Mouse (Mus musculus) layer of hippocampus, adult 9-11 months (tissue): ENCODE data around the gene Kmt2a.

ENCODE experiments used
- DNase-seq: peaks from one replicate; pipeline ENCODE4 v3.0.0; 2022

Gene Kmt2a

DNA sequence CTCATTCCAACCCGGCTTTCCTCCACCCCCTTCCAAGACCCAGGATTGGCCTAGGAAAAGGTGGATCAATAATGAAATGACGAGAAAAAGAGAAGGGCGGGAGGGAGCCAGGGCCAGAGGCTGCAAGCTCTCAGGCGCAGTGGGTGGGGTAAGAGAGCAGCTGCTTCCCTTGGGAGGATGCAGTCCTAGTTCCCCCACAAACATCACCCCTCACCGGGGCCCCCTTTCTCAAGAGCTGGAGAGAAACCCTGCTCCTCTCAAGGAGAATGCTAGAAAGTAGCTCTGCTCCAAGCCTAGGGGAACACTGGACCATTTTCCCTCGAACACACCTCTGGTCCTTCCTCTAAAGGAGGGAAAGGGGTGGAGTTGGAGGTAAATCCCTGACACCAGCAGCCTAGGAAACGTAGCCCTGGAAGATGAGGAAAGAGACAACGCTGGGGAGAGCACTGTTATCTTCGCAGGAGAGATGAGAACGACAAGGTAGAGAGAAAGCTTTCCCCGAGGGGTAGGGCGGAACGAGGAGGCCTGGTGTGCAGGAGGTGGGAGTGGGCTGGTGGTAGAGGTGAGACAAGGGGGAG lies 1.3 kb downstream of the Kmt2a start:
- no peak for DNase-seq

GRCm38 (mm10) chr9:44878776-44879500 lies 2.2 kb downstream of the Kmt2a start:
- no peak for DNase-seq

GRCm38 (mm10) chr9:44877686-44878085 lies 3.4 kb downstream of the Kmt2a start:
- DNase-seq = no peak

DNA sequence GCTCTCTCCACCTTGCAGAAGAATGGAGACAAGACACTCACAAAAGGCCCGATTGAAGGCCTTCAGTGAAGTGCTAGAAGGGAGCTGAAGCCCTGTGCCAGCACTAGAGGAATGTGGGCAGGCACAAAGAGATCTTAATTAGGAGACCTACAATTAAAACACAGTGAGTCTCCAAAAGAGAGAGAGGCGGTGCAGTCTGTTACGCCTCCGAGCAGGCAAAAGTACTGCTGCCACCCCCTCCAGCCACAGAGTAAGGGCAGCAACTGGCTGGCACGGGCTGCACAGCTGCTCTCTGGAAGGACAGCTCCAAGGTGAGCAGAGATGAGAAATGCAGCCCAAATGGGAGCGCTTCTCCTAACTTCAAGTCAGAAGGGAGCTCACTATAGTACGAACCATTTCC lies 5.6 kb downstream of the Kmt2a start:
- peak; percentile 61 for DNase-seq

- DNase-seq = no peak
These were observed 6.9 kb downstream of the Kmt2a start for GRCm38 (mm10) chr9:44874198-44874597.

DNA sequence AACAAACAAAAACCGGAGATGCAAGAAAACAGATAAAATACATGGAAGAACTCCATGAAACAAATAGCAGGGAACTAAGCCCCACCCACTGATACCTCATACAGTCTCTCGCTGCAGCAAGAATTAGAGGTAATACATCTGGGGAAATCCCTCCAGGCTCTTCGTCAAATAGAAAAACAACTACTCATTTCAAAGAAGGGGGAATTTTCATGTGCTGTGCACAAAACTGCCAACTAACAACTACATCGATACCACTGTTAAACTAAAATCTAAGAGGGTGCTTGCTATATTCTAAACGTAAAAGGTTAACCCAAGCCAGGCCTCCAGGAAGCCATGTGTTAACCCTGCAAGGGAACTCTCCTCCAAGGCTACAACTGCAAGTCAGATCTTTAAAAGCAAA lies 7.4 kb downstream of the Kmt2a start:
- no peak for DNase-seq

GRCm38 (mm10) chr9:44868336-44869094 lies 12.6 kb downstream of the Kmt2a start:
- DNase-seq = no peak

DNA sequence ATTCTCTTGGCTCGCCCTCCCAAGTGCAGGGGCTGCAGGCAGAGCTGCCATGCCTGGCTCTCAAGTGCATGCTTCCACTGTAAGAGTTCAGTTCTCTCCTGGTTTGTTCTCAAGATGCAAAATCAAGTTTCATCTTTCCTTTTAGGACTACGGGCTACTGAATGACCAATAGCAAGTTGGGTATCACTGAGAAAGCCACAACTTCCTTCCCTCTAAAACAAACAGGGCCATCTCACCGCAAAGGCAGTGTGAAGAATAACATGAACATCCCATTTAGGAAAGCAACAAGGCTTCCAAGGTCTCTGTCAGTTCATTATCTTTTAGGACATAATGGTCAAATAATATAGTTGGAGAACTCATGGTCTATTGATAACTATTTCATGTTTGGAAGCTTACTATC lies 13.4 kb downstream of the Kmt2a start:
- no peak for DNase-seq

DNA sequence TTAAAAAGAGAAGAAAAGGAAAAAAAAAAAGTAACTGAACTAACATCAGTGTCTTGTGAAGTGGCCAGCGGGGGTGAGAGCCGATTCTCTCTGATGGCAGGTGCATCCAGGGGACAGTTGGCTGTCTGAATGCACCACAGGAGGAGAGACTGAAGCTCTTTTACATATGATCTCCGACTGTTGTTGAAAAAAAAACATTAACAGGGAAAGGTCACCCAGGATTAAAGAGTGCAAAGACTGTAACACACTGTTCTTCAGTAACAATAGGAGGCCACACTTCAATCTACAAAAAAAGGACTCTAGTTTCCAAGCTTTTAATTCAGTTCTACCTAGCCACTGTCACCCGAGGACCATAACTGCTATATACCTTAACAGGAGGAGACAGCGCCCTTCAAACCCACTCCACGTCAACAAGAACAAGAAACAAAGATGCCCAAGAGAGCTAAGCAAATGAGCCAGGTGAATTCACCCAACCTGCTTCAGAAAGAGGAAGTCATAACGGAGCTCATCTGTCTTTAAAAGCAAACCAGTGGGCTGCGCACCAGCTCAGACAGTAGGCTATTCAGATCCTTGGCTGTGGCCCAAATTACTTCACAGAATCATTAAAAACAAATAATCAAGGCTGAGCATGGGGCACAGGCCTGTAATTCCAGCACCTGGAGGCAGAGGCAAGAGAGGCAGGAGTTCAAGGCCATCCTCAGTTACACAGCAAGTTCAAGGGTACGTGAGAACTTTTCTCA lies 14.4 kb downstream of the Kmt2a start:
- DNase-seq = no peak

GRCm38 (mm10) chr9:44861121-44861520 lies 20.0 kb downstream of the Kmt2a start:
- DNase-seq = no peak

DNA sequence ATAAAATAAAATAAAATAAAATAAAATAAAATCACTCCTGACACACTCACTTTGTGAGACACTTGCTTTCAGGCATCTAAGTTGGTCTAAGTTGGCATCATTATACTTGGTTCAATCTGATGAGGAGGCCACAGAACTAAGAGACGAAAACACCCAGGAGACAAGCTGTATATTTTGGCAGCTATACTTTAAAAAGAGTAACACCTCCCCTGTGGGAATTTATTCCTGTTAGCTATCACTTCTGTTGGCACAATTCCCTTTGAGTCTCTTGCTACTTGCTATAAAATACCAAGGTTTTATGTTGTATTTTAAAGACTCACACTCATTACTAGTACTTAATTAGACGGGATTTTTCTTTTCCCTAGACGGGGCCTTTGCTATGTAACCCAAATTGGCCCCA lies 22.4 kb downstream of the Kmt2a start:
- no peak for DNase-seq

GRCm38 (mm10) chr9:44857405-44857992 lies 23.6 kb downstream of the Kmt2a start:
- DNase-seq = no peak

DNA sequence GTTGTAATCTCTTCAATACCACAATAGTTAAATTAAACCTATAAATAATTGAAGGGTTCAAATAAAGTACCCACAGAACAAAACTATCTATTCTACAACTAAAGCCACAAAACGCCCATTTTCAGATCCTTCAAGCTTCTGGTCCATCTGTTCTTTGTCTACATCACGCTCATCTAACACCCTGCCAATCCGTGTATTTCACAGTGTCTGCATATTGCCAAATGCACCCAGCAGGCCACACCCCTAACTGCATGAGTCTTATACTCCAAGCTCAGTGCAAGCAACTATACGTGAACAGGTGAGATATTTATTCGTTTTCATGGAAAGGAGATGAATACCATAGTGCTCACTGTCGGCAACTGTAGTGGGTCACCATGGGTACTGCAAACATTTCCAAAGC lies 25.9 kb downstream of the Kmt2a start:
- DNase-seq = peak; percentile 34

GRCm38 (mm10) chr9:44847446-44847845 lies 33.6 kb downstream of the Kmt2a start:
- no peak for DNase-seq

DNA sequence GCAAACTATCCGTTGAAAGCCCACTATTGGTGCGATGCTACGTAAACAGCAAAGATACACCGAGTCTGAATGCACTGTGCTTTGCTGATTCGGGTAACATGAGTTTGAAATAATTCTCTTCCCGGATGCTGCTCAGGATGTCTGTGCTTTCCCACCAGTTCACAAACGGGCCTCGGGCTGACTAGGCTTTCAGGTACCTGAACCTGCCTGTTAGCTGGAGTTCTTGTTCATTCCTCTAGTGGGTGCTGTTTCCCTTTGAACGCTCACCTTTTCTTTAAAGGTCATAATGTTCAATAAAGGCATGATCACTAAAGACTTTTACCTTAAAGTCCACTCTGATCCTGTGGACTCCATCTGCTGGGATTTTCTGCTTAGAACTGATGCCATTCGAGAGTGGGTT lies 39.9 kb downstream of the Kmt2a start:
- DNase-seq = no peak

- DNase-seq = peak; percentile 59
These were observed 44.7 kb downstream of the Kmt2a start for GRCm38 (mm10) chr9:44836439-44836838.

DNA sequence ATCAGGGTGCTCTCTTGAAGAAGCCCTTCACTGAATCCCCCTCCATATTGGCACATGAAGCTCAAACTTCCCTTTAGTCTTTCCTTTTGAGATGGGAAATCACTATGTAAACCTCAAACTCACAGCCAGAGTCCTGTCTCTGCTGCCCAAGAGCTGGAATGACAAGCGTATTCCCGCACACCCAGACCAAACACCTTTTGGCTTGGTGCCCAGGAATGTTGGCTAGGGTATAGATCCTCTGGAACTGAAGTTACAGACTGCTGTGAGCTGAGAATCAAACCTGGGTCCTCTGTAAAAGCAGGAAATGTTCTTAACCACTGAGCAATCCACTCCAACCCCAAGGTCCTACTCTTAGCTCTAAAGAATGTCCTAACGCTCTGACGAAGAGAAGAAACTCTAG lies 48.7 kb downstream of the Kmt2a start:
- DNase-seq = no peak

- DNase-seq = no peak
These were observed 50.6 kb downstream of the Kmt2a start for GRCm38 (mm10) chr9:44830506-44830905.

- DNase-seq = peak; percentile 49
These were observed 52.2 kb downstream of the Kmt2a start for GRCm38 (mm10) chr9:44828944-44829343.

GRCm38 (mm10) chr9:44826660-44827059 lies 54.4 kb downstream of the Kmt2a start:
- no peak for DNase-seq

GRCm38 (mm10) chr9:44819920-44820827 lies 60.9 kb downstream of the Kmt2a start:
- no peak for DNase-seq

GRCm38 (mm10) chr9:44817522-44817921 lies 63.6 kb downstream of the Kmt2a start:
- DNase-seq = peak; percentile 68
